Mouse (Mus musculus) heart, adult 2 months (tissue): Measurements from ENCODE around the gene Gsx1. TPM values are rescaled to one million over a fixed set of nuclear protein-coding genes. Genes with fewer than 3 reads are reported as not detected.

Experiments
- DNase-seq, 2 experiments: peaks; one replicate each; pipeline ENCODE4 v3.0.0; 2021
- H3K27ac ChIP-seq: fragments of 200-600 bp; 2 replicates; pipeline ENCODE4 v1.8.1; 2022
- H3K27me3 ChIP-seq: fragments of 200-500 bp; 2 replicates; pipeline ENCODE4 v1.6.1; 2012; ENCODE audit warnings: mild to moderate bottlenecking, low read length, inconsistent platforms, mixed read lengths; ENCODE audit not compliant: control insufficient read depth, insufficient read depth
- H3K36me3 ChIP-seq: fragments of 200-500 bp; 2 replicates; pipeline ENCODE4 v1.6.1; 2012; ENCODE audit warnings: low read length, inconsistent platforms; ENCODE audit not compliant: control insufficient read depth, insufficient read depth
- H3K4me1 ChIP-seq: fragments of 200-500 bp; 2 replicates; pipeline ENCODE4 v1.6.1; 2011; ENCODE audit warnings: low read length; ENCODE audit not compliant: control insufficient read depth, insufficient read depth
- H3K4me3 ChIP-seq: fragments of 200-600 bp; 2 replicates; pipeline ENCODE4 v1.8.1; 2022
- H3K79me2 ChIP-seq: fragments of 200-500 bp; replicated peaks from 2 replicates; pipeline ENCODE4 v1.6.1; 2012; ENCODE audit warnings: mild to moderate bottlenecking, inconsistent platforms, low read length, moderate library complexity, mixed read lengths; ENCODE audit not compliant: control insufficient read depth, insufficient read depth
- H3K9ac ChIP-seq: fragments of 200-500 bp; 2 replicates; pipeline ENCODE4 v1.6.1; 2012; ENCODE audit warnings: low read depth, mild to moderate bottlenecking, control low read depth, inconsistent platforms, low read length, mixed read lengths
- CTCF ChIP-seq: fragments of 200-600 bp; IDR thresholded peaks from 2 replicates; pipeline ENCODE4 v1.8.1; 2022; ENCODE audit warnings: antibody characterized with exemption, mild to moderate bottlenecking, moderate library complexity
- EP300 ChIP-seq: fragments of 200-500 bp; IDR thresholded peaks from 2 replicates; pipeline ENCODE4 v1.6.1; 2011; ENCODE audit warnings: low read depth, low read length, control low read depth; ENCODE audit not compliant: insufficient read depth
- POLR2A ChIP-seq: fragments of 200-500 bp; IDR thresholded peaks from 2 replicates; pipeline ENCODE4 v1.6.1; 2011; ENCODE audit warnings: mild to moderate bottlenecking, low read depth, low read length, control low read depth; ENCODE audit not compliant: insufficient read depth
- WGBS: fragments of 180-500 bp; shearing (Covaris S2); methylation state at CpG from one replicate; pipeline ENCODE4 v1.1.7; 2018; 5-methylcytosine and 5-hydroxymethylcytosine counted together
- intact Hi-C: fragments of 180-260 bp; cut with DNase I; formaldehyde crosslinking; loops from one replicate; pipeline ENCODE4 v1.15.1; 2025
- polyA plus RNA-seq: library from polyadenylated mRNA; depleted of rRNA; stranded (reverse); fragments of >200 nt; gene quantifications from 2 replicates; pipeline ENCODE4 v1.2.3, GENCODE M21; 2012
- total RNA-seq, 2 experiments: library from RNA; stranded (reverse); gene quantifications; 2 replicates each; pipeline ENCODE4 v1.2.3; 2021

Gene Gsx1
- total and polyA plus RNA-seq, 3 experiments: not detected

DNA sequence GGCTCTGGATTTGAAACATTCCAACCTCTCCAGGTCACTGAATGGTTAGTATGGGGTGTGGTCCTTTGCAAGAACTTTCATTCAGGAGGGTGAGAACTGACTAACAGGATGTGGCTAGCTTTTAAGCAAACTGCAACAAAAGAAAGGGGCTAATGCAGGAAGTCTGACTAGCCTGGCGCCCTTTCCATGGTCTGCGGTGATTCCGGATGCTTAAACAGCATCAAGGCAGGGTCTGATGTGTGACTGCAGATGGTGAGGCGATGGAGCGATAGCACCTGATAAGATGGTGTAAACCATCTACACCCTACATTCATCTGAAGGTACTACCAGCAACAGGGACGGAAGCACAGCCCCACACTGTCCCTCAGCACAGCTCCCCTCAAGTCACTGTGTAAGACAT, 29.2 kb upstream of the Gsx1 start:
- no peak for DNase-seq
- H3K27me3 ChIP-seq: no peaks in the 10 kb centered on the region; the same call in 1 of the 2 replicates
- H3K4me3 ChIP-seq: no peak overlapping the region
- H3K9ac ChIP-seq: no peak overlapping the region
- no peaks in the 10 kb centered on the region for H3K4me1 ChIP-seq
- no peaks in the 10 kb centered on the region for H3K36me3 ChIP-seq
- 50% methylated on average over 6 of the region's 6 CpGs for WGBS
- no peaks in the 10 kb centered on the region for H3K79me2 ChIP-seq
- no peak for TF ChIP-seq CTCF
- TF ChIP-seq EP300: no peak
- TF ChIP-seq POLR2A: no peak
- intact Hi-C loops: no loop called here
- no peak overlapping the region for H3K27ac ChIP-seq

- DNase-seq: no peak
- H3K36me3 ChIP-seq: no peaks in the 10 kb centered on the region
- no peak overlapping the region for H3K9ac ChIP-seq
- 73% methylated on average over 2 of the region's 2 CpGs for WGBS
- no peak for TF ChIP-seq POLR2A
- no peak for TF ChIP-seq EP300
- no peak for TF ChIP-seq CTCF
- intact Hi-C loops: no loop called here
- no peaks in the 10 kb centered on the region; the same call in 1 of the 2 replicates for H3K27me3 ChIP-seq
- no peak overlapping the region for H3K4me3 ChIP-seq
- no peak overlapping the region for H3K27ac ChIP-seq
- no peaks in the 10 kb centered on the region for H3K4me1 ChIP-seq
- H3K79me2 ChIP-seq: no peaks in the 10 kb centered on the region
Observed at GRCm38 (mm10) chr5:147159792-147160191, 28.7 kb upstream of the Gsx1 start.

DNA sequence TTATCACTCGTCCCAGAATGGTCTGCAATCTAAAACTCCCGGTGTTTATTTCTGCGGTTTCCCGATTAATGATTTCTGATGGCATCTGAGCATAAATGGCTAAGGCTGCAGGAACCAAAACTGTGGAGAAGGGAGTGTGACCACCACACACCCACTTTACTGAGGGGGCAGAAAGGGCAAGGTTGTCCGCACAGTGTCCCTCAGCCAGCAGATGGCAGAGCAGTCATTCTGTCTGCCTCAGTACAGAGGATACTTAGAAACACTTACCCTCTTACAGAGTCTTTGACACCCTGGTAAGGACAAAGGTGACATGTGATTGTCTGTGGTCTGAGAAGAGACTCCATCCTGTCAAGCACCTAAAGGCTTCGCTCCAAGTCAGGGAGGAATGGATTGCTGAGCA, 23.4 kb upstream of the Gsx1 start:
- no peak overlapping the region for H3K4me3 ChIP-seq
- no peak overlapping the region for H3K27ac ChIP-seq
- no peaks in the 10 kb centered on the region for H3K79me2 ChIP-seq
- DNase-seq: no peak
- no peaks in the 10 kb centered on the region for H3K27me3 ChIP-seq
- TF ChIP-seq CTCF: peak; percentile 28
- no peak for TF ChIP-seq POLR2A
- TF ChIP-seq EP300: no peak
- intact Hi-C loops: no loop called here
- H3K36me3 ChIP-seq: no peaks in the 10 kb centered on the region
- no peak overlapping the region for H3K9ac ChIP-seq
- H3K4me1 ChIP-seq: no peaks in the 10 kb centered on the region
- 73% methylated on average over 6 of the region's 6 CpGs for WGBS

DNA sequence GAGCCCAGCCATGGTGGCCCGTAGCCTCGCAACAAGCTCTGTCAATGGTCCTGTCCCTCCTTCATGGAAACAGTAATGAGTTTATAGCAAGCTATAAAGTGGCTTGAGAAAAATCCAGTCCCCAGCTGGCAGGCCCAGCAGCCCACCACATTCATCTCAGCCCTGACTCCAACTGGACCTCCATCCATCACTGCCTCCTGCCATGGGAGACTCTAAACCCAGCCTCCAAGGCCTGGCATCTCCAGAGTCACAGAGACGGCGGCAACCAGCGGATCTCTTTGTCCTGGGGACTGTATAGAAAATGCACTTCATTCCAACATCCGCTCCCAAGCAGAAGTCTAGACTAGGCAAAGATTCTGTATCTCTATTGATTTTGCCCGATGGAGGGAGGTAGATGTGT, 18.4 kb upstream of the Gsx1 start:
- intact Hi-C loops: no loop called here
- DNase-seq: no peak
- Histone ChIP-seq H3K4me3 (no peak overlapping the region), H3K4me1 (no peaks in the 10 kb centered on the region), H3K27me3 (no peaks in the 10 kb centered on the region), H3K79me2 (no peaks in the 10 kb centered on the region), H3K36me3 (no peaks in the 10 kb centered on the region), H3K27ac (no peak overlapping the region), H3K9ac (no peak overlapping the region)
- TF ChIP-seq POLR2A (no peak), CTCF (no peak)
- WGBS: 89% methylated on average over 7 of the region's 7 CpGs

GRCm38 (mm10) chr5:147174046-147174445, 14.4 kb upstream of the Gsx1 start:
- intact Hi-C loops: no loop called here
- no peaks in the 10 kb centered on the region for H3K79me2 ChIP-seq
- no peak overlapping the region for H3K27ac ChIP-seq
- H3K4me3 ChIP-seq: no peak overlapping the region
- no peaks in the 10 kb centered on the region for H3K4me1 ChIP-seq
- TF ChIP-seq POLR2A (no peak), CTCF (no peak), EP300 (no peak)
- H3K36me3 ChIP-seq: no peaks in the 10 kb centered on the region
- H3K27me3 ChIP-seq: no peaks in the 10 kb centered on the region
- no peak overlapping the region for H3K9ac ChIP-seq
- no peak for DNase-seq
- 82% methylated on average over 3 of the region's 3 CpGs for WGBS

DNA sequence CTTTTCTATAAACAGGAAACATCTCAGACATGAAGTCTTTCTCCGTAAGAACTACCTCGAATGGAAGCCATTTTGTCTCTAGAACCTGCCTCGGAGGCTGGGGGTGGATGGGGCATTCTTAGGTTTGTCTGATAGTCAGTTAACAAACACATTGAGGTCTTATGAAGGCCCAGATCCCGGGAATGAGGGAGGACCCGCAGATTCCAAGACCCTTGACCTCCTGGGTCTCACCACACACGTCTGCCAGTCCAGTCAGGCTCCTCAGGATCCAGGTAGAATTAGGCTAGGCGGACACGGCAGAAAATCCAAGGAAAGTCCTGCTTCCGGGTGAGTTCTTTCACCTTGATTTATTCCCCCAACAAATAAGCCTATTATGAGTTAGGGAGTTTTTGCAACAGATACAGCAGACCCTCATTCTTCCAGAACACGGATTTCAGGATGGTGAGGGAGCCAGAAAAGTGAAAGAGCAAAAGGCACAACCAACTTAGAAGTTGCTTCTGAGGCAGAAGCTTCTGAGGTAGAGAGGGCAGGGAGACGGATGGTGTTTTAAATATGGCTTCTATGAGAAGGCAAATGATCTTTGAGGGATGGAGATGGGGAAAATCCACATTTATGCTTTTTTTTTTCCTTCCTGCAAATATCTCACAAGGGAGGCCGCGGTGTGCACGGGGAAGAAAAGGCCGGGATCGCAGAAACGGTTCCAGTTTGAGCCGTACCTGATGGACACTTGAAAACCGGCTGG, 3.2 kb upstream of the Gsx1 start:
- 9% methylated on average over 18 of the region's 19 CpGs for WGBS
- H3K27me3 ChIP-seq: peaks cover 24% of the 10 kb centered on the region
- H3K27ac ChIP-seq: no peak overlapping the region
- peaks cover 5% of the 10 kb centered on the region for H3K4me1 ChIP-seq
- no peak overlapping the region for H3K9ac ChIP-seq
- H3K4me3 ChIP-seq: no peak overlapping the region
- no peaks in the 10 kb centered on the region for H3K36me3 ChIP-seq
- no peaks in the 10 kb centered on the region for H3K79me2 ChIP-seq
- DNase-seq: no peak
- intact Hi-C loops: no loop called here
- TF ChIP-seq CTCF (no peak), EP300 (no peak), POLR2A (no peak)

DNA sequence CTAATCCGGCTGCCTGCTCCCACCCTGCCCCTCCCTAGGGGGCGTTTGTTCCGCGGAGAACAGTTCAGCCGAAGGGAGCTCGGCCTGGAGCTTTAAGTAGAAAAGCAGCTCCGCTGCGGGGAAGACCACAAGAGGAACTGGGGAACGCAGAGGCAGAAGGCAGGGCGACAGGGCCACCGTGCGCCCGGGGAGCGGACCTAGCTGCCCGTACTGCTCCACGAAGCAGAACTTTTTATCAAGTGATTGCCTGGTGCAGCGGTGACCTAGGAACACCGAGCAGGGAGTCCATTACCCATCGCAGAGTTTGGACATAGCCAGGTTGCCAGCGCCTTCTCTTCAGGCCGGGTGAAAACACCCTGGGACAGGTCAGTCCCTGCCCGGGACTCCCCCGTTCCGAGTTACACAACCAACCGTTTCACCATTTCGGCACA, 2.5 kb upstream of the Gsx1 start:
- DNase-seq: peak; percentile 30 to 35
- Histone ChIP-seq H3K36me3 (no peaks in the 10 kb centered on the region), H3K4me1 (peaks cover 5% of the 10 kb centered on the region), H3K27ac (no peak overlapping the region), H3K79me2 (no peaks in the 10 kb centered on the region), H3K27me3 (peaks cover 29% of the 10 kb centered on the region), H3K4me3 (peak overlapping the region; percentile 39), H3K9ac (no peak overlapping the region)
- no peak for TF ChIP-seq EP300
- intact Hi-C loops: no loop called here
- 2% methylated on average over 26 of the region's 26 CpGs for WGBS
